Mouse (Mus musculus) lung, adult 2 months (tissue): ENCODE data around the gene Pi4ka. TPM values are rescaled to one million over a fixed set of nuclear protein-coding genes. Genes with fewer than 3 reads are reported as not detected.

Experiments used
- DNase-seq: peaks from one replicate; pipeline ENCODE4 v3.0.0; 2022
- H3K4me1 ChIP-seq: fragments of 200-500 bp; 2 replicates; pipeline ENCODE4 v1.6.1; 2011; ENCODE audit warnings: low read length; ENCODE audit not compliant: control insufficient read depth, insufficient read depth
- H3K4me3 ChIP-seq: fragments of 200-500 bp; replicated peaks from 2 replicates; pipeline ENCODE3; 2011; ENCODE audit warnings: low read depth, mild to moderate bottlenecking, control low read depth, low read length; ENCODE audit errors: extremely low read depth
- CTCF ChIP-seq: fragments of 200-500 bp; IDR thresholded peaks from 2 replicates; pipeline ENCODE4 v1.5.1; 2011; ENCODE audit warnings: mild to moderate bottlenecking, low read length, control low read depth; ENCODE audit not compliant: insufficient read depth
- POLR2A ChIP-seq: fragments of 200-500 bp; IDR thresholded peaks from 2 replicates; pipeline ENCODE4 v1.6.1; 2011; ENCODE audit warnings: low read depth, mild to moderate bottlenecking, control low read depth, low read length, borderline replicate concordance; ENCODE audit errors: extremely low read depth
- WGBS: fragments of 180-500 bp; shearing (Covaris S2); methylation state at CpG from one replicate; pipeline ENCODE4 v1.1.7; 2018; 5-methylcytosine and 5-hydroxymethylcytosine counted together
- polyA plus RNA-seq: library from polyadenylated mRNA; depleted of rRNA; stranded (reverse); fragments of >200 nt; gene quantifications from 2 replicates; pipeline ENCODE4 v1.2.3, GENCODE M21; 2012; rRNA removed

The Pi4ka gene
- polyA plus RNA-seq, result 38.0 and 55.9 TPM in 2 replicates

DNA sequence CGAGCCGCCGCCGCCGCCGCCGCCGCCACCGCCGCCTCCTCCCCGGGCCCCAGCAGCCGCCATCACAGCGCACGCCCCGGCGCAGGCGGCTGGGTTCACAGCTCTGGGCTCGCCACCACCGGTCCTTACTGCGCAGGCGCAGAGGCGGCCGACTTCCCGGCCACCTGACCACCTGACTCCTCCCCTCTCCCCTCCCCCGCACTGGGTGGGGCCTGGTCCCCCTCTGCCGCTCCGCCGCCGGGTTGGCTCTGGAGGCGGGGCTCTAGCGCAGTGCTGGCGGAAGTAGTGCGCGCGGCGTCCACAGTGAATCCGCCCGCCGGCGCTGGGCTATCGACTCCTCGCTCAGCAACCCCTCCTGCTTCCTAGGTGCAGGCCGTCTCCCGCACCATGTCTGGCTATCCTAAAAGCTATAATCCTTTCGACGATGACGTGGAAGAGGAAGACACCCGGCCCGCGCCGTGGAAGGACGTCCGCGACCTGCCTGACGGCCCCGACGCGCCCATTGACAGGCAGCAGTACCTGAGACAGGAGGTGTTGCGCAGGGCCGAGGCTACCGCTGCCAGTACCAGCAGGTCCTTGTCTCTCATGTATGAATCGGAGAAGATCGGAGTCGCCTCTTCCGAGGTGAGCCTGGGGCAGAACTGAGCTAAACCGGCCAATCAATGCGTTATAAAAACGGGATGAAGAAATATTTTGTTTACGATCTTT is at the start of gene Pi4ka, which contains the start of gene Snap29:
Gene Pi4ka, minus strand, starts transcription at position 579 of the 708 bp plus-strand sequence.
Gene Snap29, plus strand, starts transcription at position 251 of the 708 bp plus-strand sequence.
- peak; percentile 100 for DNase-seq
- Histone ChIP-seq H3K4me1 (peaks cover 8% of the 10 kb centered on the region; the same call in 1 of the 2 replicates), H3K4me3 (peak within 1 kb of the TSS; percentile 99)
- no peak for TF ChIP-seq CTCF
- peak; percentile 59; the same call in 1 of the 2 replicates for TF ChIP-seq POLR2A
- WGBS, result under 1% methylated on average over 64 of the region's 69 CpGs

DNA sequence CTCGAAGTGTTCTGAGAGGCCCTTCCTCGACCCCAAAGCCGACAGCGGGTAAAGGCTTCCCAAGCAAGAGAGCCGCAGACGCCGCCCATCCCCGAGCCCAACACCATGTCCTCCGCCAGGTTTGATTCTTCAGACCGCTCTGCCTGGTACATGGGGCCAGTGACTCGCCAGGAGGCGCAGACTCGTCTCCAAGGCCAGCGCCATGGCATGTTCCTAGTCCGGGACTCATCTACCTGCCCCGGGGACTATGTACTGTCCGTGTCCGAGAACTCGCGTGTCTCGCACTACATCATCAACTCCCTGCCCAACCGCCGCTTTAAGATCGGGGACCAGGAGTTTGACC is 46.2 kb upstream of the Pi4ka start:
- Histone ChIP-seq H3K4me3 (peak overlapping the region; percentile 82), H3K4me1 (peaks cover 11% of the 10 kb centered on the region)
- WGBS, result under 1% methylated on average over 24 of the region's 24 CpGs
- DNase-seq, result no peak
- no peak for TF ChIP-seq POLR2A
- TF ChIP-seq CTCF, result no peak

DNA sequence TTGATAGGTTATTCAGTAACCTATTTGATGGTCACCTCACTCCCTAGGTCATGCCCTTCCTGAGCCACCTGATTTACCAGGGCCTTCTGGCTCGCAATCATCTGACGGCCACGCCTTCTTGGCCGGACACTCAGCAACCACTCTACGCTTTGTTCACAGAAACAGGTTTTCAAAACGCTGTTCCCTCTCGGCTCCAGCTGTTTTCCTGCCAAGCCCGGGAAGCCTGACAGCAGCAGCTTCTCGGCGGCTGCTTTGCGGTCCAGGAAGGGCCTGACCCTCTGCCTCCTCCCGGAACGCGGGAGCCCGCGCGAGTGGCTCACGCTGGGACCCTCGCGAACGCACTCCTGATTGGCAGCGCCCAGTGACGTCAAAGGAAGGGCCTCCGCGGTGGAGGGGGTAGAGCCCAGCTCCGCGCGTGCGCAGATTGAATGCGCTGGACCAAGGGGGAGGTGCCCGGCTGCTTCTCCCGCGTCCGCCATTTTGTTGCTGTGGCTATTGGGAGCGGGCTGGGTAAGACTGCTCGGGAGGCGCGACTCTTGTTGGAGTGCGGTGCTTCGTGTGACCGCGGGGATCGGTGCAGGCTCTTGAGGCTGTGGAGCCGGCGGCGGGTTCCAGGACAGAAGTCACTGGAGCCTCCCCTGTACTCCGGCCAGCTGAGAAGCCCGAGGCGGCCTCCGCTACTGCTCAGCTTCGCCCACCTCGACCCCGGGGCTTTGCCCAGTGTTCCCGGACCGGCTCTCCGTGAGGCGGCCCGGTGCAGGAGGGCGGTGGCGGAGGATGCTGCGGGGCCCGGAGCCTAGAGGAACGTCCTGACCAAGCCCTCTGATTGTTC is 45.6 kb upstream of the Pi4ka start, which contains the start of gene Crkl:
Gene Crkl, plus strand, starts transcription at position 447 of the 832 bp plus-strand sequence.
- WGBS, result under 1% methylated on average over 63 of the region's 63 CpGs
- DNase-seq, result peak; percentile 97
- TF ChIP-seq CTCF (no peak), POLR2A (peak; percentile 54; the same call in 1 of the 2 replicates)
- H3K4me1 ChIP-seq, result peaks cover 11% of the 10 kb centered on the region
- peak within 1 kb of the TSS; percentile 82 for H3K4me3 ChIP-seq

DNA sequence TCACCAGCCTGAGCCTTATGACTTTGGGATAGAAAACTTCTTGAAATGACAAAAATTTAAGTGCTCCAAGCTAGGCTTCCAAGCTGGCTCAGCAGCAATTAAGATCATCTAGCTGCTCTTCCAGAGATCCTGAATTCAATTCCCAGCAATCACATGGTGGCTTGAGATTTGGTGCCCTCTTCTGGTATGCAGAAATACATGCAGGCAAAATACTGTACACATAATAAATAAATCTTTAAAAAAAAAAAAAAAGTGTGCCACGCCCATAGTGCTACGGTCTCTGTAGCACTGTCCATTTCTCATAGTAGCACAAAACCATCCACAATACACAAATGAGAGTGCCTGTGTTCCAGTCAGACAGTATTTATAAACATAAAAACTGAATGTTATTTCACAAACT is 26.5 kb upstream of the Pi4ka start:
- no peak for TF ChIP-seq POLR2A
- no peak for TF ChIP-seq CTCF
- WGBS, result 49% methylated on average over 2 of the region's 2 CpGs
- no peak for DNase-seq

DNA sequence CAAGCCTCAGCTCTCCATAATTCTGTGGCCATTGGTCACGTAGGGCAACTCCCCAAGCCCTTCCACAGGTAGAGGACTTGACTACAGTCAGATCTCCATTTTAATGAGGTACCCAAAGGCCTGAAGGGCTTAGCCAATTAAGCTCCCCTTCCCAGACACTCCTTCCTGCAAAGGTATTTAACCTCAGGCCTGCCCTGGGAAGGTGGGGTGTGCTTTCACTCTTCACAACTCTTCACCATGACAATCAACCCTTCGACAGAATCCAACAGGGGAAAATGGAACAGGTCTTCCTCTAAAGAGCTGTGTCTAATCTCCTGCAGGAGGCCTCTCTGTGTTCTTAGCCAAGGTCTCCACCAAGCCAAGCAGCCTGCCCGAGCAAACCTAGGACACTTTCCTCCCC is 16.9 kb upstream of the Pi4ka start:
- Histone ChIP-seq H3K4me1 (no peaks in the 10 kb centered on the region), H3K4me3 (no peak overlapping the region)
- WGBS, result 79% methylated on average over 3 of the region's 3 CpGs
- TF ChIP-seq CTCF (no peak), POLR2A (no peak)
- no peak for DNase-seq

More for the DNA sequence above, 26.5 kb upstream of the Pi4ka start:
- Histone ChIP-seq H3K4me1 (no peaks in the 10 kb centered on the region), H3K4me3 (no peak overlapping the region)

DNA sequence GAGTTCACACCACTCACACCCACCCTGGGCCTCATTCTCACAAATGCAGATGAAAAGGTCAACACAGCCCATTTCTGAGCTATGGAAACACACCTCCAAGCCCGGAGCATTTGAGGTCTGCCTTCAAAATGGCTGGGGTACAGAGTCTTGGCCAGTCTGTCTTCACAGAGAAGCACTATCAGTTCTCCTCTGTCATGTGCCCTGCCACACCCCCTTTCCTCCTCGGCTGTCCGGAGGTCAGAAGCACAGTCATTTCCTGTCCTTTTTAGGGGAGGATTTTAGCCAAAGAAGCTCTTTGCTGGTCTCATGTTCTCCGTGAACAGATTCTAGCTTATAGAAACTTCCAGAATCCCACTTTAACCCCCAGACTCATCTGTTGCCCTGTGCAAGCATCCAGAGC is 4.1 kb upstream of the Pi4ka start:
- no peak for DNase-seq
- H3K4me3 ChIP-seq, result no peak overlapping the region
- peaks cover 8% of the 10 kb centered on the region; the same call in 1 of the 2 replicates for H3K4me1 ChIP-seq
- WGBS, result 20% methylated on average over 4 of the region's 4 CpGs
- TF ChIP-seq POLR2A (no peak), CTCF (no peak)

DNA sequence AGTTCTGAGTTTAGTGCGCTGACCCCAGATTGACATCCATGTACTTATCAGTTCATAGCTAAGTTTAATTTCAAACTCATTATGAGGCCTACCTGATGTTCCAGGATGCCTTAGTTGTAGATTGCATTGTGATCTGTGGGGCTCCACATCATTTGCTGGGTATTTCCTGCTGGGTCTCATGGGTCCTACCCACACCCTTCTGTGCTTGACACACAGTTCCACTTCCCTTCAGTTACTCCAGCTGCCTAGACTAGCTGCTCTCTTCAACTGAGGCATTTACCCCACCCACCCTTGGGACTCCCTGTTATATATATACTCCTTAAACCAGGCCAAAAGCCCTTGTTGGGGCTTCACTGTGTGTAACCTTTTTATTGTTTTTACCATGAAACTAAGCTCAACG is 2.9 kb upstream of the Pi4ka start:
- TF ChIP-seq POLR2A (no peak), CTCF (no peak)
- peaks cover 8% of the 10 kb centered on the region; the same call in 1 of the 2 replicates for H3K4me1 ChIP-seq
- WGBS, result 83% methylated on average over 2 of the region's 2 CpGs
- DNase-seq, result no peak
- H3K4me3 ChIP-seq, result no peak overlapping the region

DNA sequence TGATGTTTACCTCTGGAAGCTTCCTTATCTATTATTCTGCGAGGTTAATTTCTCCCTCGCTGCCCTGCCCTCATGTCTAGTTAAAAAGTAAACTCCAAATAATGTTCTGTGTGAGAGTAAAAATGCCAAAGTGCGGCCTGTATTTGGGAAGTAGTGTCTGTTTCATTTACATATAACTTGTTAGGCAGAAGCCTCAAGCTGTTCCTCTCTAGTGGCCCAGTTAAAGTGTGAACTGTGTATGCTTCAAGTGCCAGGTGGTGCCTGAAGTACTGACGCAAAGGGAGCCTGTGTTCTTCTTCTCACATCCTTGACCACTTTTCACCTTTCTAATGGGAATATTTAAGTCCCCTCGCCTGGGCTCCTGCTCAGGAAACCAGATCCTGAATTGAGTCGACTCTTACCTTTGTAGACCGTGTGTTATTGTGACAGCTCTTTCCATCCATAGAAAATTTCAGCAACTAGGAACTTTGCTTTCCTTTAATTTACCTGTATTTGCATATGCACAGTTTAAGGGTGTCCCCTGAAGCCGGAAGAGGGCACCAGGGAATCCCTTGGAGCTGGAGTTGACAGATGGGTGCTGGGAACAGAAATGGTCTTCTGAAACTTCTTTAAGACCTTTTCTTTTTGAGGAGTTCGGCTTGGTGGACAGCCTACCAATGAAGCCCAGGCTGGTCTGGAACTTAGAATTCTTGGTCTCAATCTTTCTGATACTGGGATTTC is 558 bp upstream of the Pi4ka start:
- 23% methylated on average over 9 of the region's 9 CpGs for WGBS
- Histone ChIP-seq H3K4me3 (peak overlapping the region; percentile 99), H3K4me1 (peaks cover 8% of the 10 kb centered on the region; the same call in 1 of the 2 replicates)
- no peak for TF ChIP-seq POLR2A
- no peak for TF ChIP-seq CTCF
- DNase-seq, result no peak

DNA sequence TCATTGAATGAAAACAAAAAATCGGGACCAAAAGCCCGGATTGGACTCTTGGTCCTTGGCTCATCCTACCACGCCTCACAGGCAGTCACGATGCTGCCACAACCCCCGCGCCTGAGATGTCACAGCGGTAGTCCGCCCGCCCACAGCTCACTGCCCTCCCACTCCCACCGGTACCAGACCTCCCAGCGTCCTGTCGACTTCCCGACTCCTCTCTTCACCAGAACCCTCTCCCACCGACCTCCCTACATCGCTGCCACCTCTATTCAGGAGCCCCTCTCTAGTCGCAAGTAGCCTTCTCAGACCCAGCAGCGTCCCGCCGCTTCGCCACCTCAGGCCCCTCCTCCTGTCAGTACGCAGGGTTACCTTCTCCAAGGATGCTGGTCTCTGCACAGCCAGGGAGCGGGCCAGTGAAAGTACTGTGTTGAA is 830 bp downstream of the Pi4ka start:
- Histone ChIP-seq H3K4me1 (peaks cover 8% of the 10 kb centered on the region; the same call in 1 of the 2 replicates), H3K4me3 (peak overlapping the region; percentile 96)
- no peak for TF ChIP-seq CTCF
- peak; percentile 18; the same call in 1 of the 2 replicates for TF ChIP-seq POLR2A
- DNase-seq, result peak; percentile 74
- WGBS, result under 1% methylated on average over 22 of the region's 22 CpGs
